Mouse (Mus musculus) thymus, postnatal 14 days (tissue): ENCODE data around the gene Tbxas1.

Source experiments
- DNase-seq: peaks from one replicate; pipeline ENCODE4 v3.0.0; 2021

Tbxas1 gene

GRCm38 (mm10) chr6:38860301-38860700 lies 14.9 kb upstream of the Tbxas1 start:
- no peak for DNase-seq

GRCm38 (mm10) chr6:38863595-38863994 lies 11.6 kb upstream of the Tbxas1 start:
- no peak for DNase-seq

GRCm38 (mm10) chr6:38865805-38866204 lies 9.4 kb upstream of the Tbxas1 start:
- DNase-seq, result no peak

GRCm38 (mm10) chr6:38866357-38866756 lies 8.8 kb upstream of the Tbxas1 start:
- no peak for DNase-seq

GRCm38 (mm10) chr6:38866761-38867160 lies 8.4 kb upstream of the Tbxas1 start:
- no peak for DNase-seq

GRCm38 (mm10) chr6:38867291-38867690 lies 7.9 kb upstream of the Tbxas1 start:
- DNase-seq, result no peak

GRCm38 (mm10) chr6:38868974-38869373 lies 6.2 kb upstream of the Tbxas1 start:
- no peak for DNase-seq

- no peak for DNase-seq
These were observed 5.1 kb upstream of the Tbxas1 start for GRCm38 (mm10) chr6:38870070-38870469.

GRCm38 (mm10) chr6:38871051-38871450 lies 4.2 kb upstream of the Tbxas1 start:
- DNase-seq, result no peak

GRCm38 (mm10) chr6:38873316-38873715 lies 1.9 kb upstream of the Tbxas1 start:
- DNase-seq, result no peak

- DNase-seq, result peak; percentile 51
These were observed 1.2 kb upstream of the Tbxas1 start for GRCm38 (mm10) chr6:38874035-38874434.

GRCm38 (mm10) chr6:38874565-38875257 lies 493 bp upstream of the Tbxas1 start:
- peak; percentile 44 for DNase-seq

- DNase-seq, result peak; percentile 85
These were observed 1.1 kb downstream of the Tbxas1 start, which contains the start of gene Hipk2 for GRCm38 (mm10) chr6:38876071-38876911. Gene Hipk2, minus strand, starts transcription at chr6:38876165.

- DNase-seq, result no peak
These were observed 2.5 kb downstream of the Tbxas1 start for GRCm38 (mm10) chr6:38877674-38878073.

GRCm38 (mm10) chr6:38881468-38881867 lies 6.3 kb downstream of the Tbxas1 start:
- DNase-seq, result no peak

GRCm38 (mm10) chr6:38881975-38882374 lies 6.8 kb downstream of the Tbxas1 start:
- DNase-seq, result no peak

GRCm38 (mm10) chr6:38882728-38883171 lies 7.5 kb downstream of the Tbxas1 start:
- no peak for DNase-seq

- no peak for DNase-seq
These were observed 9.3 kb downstream of the Tbxas1 start for GRCm38 (mm10) chr6:38884482-38884881.

- no peak for DNase-seq
These were observed 9.9 kb downstream of the Tbxas1 start for GRCm38 (mm10) chr6:38885132-38885531.

GRCm38 (mm10) chr6:38887436-38887835 lies 12.2 kb downstream of the Tbxas1 start:
- no peak for DNase-seq

- no peak for DNase-seq
These were observed 14.0 kb downstream of the Tbxas1 start for GRCm38 (mm10) chr6:38889156-38889555.

GRCm38 (mm10) chr6:38892017-38892416 lies 16.8 kb downstream of the Tbxas1 start:
- DNase-seq, result no peak

GRCm38 (mm10) chr6:38893615-38894014 lies 18.4 kb downstream of the Tbxas1 start:
- DNase-seq, result no peak

- no peak for DNase-seq
These were observed 24.9 kb downstream of the Tbxas1 start for GRCm38 (mm10) chr6:38900073-38900472.
